Mouse (Mus musculus) left cerebral cortex, postnatal 14 days (tissue): Measurements from ENCODE around the gene Acr. TPM values are rescaled to one million over a fixed set of nuclear protein-coding genes. Genes with fewer than 3 reads are reported as not detected.
A peak's percentile ranks its signal among the peaks of the same experiment; 100 is the strongest.

Experiments used
- DNase-seq, 2 experiments: peaks; one replicate each; pipeline ENCODE4 v3.0.0; 2021 to 2022; ENCODE audit warnings: low spot score in 2 of 2, mixed read lengths in 1 of 2
- intact Hi-C: fragments of 180-260 bp; cut with DNase I; formaldehyde crosslinking; loops from one replicate; pipeline ENCODE4 v1.15.1; 2025
- total RNA-seq, 2 experiments: library from RNA; stranded (reverse); gene quantifications; 2 replicates each; pipeline ENCODE4 v1.2.3; 2021

Acr gene
- total RNA-seq, 2 experiments from 2014 or later, result 1.2 to 1.3 TPM

DNA sequence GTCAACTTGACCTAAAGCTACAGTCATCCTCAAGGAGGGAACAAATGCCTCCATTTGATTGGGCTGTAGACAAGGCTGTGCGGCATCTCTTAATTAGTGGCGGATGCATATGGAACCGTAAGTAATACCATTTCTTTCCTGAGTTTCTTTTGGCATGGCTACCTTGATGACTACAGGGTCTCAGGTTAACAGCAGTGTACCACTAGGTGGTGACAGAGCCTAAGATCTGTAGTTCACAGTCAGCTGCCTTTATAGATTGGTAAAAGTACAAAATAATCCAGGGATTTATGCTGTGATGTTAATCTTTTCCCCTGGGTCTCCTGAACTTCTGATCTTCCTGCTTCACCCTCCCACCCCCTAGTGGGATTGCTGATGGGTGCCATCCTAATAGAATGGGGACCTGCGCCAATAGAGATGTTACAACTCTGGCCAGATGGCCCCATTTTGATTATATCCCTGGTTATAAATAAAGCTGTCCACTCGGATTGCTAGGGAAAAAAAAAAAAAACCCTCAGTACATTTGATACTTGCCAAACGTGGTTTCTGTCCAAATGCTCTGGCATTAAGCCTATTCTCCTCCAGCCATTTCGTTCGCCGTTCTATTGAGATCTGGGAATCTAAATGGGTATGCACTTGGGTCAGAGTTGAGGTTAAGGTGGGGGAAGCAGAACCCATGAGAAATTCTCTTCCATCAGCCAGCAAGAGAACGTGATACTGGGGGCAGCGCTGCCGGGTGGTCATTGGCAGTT lies 37.9 kb downstream of the Acr start:
- intact Hi-C loops, result no loop called here
- DNase-seq, result no peak

DNA sequence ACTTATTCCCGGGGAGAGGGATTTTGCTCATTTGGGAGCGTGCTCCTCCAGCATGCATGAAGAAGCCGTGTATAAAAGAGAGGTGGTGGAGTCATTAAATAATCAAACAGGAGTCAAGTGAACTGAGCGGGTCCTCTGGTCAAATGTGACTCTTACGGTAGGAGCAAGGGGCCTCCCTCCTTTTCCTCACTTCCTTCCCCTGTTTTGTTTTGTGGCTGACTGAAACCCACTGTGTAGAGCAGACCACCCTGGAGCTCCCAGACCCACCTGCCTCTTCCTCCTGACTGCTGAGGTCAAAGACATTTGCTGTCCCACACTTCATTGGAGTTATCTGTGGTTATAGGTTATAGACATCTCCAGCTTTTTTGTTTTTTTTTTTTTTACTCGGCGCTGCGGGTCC lies 39.4 kb downstream of the Acr start:
- intact Hi-C loops, result no loop called here
- no peak for DNase-seq

DNA sequence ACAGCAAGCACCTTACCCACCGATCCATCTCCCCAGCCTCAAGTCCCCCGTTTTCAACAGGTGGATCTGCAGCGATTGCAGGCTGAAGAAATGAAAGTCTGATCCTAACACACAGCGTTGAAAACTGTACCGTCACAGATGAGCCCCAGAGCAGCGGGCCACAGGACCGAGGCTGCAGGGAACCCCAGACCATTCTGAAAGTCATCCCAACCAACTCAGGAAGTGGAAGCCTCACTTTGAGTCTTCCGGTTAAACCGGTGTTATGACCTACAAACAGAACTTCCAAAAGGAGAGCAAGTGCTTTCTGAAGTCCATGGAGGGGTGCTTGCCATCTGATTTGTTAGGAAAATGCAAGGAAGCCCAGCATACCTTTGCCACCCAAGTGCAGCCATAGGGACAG lies 39.8 kb downstream of the Acr start:
- no peak for DNase-seq
- intact Hi-C loops, result no loop called here

DNA sequence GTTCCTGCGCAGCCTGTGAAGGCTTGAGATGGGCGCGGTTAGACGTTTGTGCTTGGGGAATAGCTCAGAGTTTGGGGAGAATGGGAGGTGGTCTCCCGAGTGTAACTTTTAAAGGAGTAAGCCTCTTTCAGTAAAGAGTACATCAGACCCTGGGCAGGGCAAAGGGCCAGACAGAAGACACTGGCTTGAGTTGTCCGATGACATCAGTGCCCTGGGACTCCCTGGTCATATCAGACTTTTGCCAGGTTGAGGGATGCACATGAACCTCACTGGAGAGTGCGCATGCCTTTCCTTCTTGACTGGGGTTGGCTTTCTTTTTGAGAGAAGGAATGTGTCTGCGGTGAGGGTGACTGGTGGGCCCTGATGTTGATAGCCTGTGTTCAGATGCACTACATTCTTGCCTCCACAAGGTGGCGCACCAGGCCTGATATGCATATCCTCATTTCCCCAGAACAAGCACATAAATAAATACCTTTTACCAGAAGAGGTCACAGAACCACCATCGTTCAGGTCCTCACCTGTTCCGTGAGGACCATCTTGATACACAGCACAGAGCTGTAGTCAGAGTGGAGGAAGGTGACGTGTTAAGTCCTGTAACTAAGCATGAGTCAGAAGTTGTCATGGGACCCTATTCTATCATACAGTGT lies 54.3 kb downstream of the Acr start:
- peak; percentile 48 to 55 for DNase-seq
- intact Hi-C loops, result loop anchor here (5.0 to 10.0 kb wide), 4 partner anchors 112 to 590 kb away; no protein-coding TSS in a partner anchor

DNA sequence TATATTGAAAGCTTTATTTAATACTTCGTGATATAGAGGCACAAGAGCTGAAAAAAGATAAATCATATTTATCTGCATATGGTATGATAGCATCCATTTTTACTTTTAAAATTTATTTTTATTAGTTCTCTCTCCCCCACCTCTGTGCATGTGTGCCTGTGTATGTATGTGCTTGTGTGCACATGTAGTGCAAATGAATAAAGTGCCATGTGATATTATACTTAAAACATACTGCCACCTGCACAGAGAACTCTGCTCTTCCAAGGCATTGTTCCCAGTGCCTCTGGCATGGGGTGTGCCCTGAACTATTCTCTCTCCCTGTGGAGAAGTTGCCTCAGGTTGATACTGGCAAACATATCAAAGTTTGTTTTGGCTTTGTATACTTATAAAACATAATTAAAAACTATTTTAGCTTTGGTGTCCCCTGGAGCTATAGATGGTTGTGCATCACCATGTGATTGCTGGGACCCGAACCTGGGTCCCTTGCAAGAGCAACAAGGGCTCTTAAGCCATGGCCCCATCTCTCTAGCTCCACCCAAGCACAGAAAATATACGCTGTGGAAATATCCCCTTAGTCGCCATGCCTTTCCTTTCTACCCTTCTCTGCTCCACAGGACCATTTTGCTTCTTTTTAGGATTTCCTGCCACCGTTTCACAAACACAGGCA lies 55.0 kb downstream of the Acr start:
- DNase-seq, result no peak
- intact Hi-C loops, result loop anchor here (5.0 to 10.0 kb wide), 4 partner anchors 112 to 589 kb away; no protein-coding TSS in a partner anchor

DNA sequence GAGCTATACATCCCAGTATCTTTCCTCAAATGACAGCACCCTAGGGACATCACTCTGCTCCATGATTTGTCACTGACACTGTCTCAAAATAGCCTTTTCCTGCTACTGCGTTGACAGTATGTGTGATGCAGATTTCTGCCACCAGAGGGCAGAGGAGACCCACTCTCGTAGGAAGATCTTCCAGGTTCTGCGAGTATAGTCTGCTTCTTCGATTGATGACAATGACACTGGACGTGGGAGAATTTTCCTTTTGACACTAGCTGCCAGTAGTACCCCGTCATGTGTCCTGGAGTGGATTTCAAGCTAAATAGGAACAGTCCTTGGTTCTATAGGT lies 55.5 kb downstream of the Acr start:
- intact Hi-C loops, result loop anchor here (5.0 to 10.0 kb wide), 4 partner anchors 111 to 589 kb away; no protein-coding TSS in a partner anchor
- peak; percentile 82 to 86 for DNase-seq

Other genes starting within 250 kb of the Acr start
- not detected for gene Adm2, start 245.6 kb upstream of the Acr start, total RNA-seq
- not detected for gene Miox, start 233.9 kb upstream of the Acr start, total RNA-seq
- 10 to 100 TPM; 18.0 to 20.3 TPM for gene Lmf2, start 212.7 kb upstream of the Acr start, total RNA-seq
- gene Ncaph2, start 212.6 kb upstream of the Acr start, total RNA-seq, result 10 to 100 TPM; 80.2 to 81.3 TPM
- gene Sco2, start 194.5 kb upstream of the Acr start, total RNA-seq, result 10 to 100 TPM; 25.6 to 26.0 TPM
- gene Tymp, start 191.3 kb upstream of the Acr start, total RNA-seq, result 1 to 10 TPM; 1.5 to 1.7 TPM
- gene Odf3b, start 189.0 kb upstream of the Acr start, total RNA-seq, result 1 to 10 TPM in 1 of 2 experiments, under 1 TPM in 1; 0.35 to 1.0 TPM
- under 1 TPM; 0.19 to 0.44 TPM for gene Klhdc7b, start 183.4 kb upstream of the Acr start, total RNA-seq
- not detected for gene Syce3, start 157.8 kb upstream of the Acr start, total RNA-seq
- gene Cpt1b, start 142.5 kb upstream of the Acr start, total RNA-seq, result 1 to 10 TPM; 2.2 to 3.4 TPM
- gene C730034F03Rik, start 138.7 kb upstream of the Acr start, total RNA-seq, result 1 to 10 TPM; 1.9 to 2.3 TPM
- not detected for gene Gm44502, start 138.6 kb upstream of the Acr start, total RNA-seq
- gene Chkb, start 138.4 kb upstream of the Acr start, total RNA-seq, result 10 to 100 TPM; 41.1 to 41.6 TPM
- gene Mapk8ip2, start 114.4 kb upstream of the Acr start, total RNA-seq, result 100 to 1,000 TPM; 187 to 201 TPM
- gene Arsa, start 90.9 kb upstream of the Acr start, total RNA-seq, result 10 to 100 TPM; 27.7 to 31.2 TPM
- 100 to 1,000 TPM; 237 to 253 TPM for gene Shank3, start 68.7 kb upstream of the Acr start, total RNA-seq
- gene Rabl2, start 23.6 kb downstream of the Acr start, total RNA-seq, result 10 to 100 TPM; 33.4 to 38.3 TPM